Mouse (Mus musculus): Measurements from ENCODE around the gene Vwa8.

- TF ChIP-seq POLR2A (IDR thresholded peaks at IDR 0.05; ENCODE audit: insufficient read depth, low read depth, low read length) (no peak), CTCF (IDR thresholded peaks at IDR 0.05; ENCODE audit: insufficient read depth, low read depth, low read length) (no peak)
Observed at GRCm38 (mm10) chr14:78847948-78848347, 904 bp upstream of the Vwa8 start.

Measured in olfactory bulb, adult 2 months (tissue).